Mouse (Mus musculus) E14TG2a.4 (cell line): ENCODE data around the gene Fads1.

Source experiments
- CTCF ChIP-seq: conservative IDR thresholded peaks from 2 replicates; pipeline ENCODE4 v1.5.1; 2014; ENCODE audit warnings: low read length
- POU5F1 ChIP-seq: IDR thresholded peaks from 2 replicates; pipeline ENCODE4 v1.6.1; 2014; ENCODE audit warnings: low read length, borderline replicate concordance

DNA sequence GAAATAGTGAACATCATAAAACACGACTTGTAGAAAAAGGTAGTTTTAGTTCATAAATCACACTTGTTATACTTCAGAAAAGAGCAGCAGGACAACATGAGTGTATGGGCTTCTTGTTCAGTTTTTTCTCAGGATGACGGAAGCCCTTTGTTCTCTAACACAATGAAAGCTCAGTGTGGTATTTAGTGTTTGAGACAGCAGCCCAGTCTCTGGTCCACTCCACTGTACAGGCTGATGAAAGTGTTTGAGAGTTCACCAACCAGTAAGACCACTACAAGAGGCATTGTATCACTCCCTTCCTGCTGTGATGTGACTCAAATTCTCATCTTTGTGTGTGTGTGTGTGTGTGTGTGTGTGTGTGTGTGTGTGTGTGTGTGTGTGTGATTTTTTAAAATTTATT lies 39.0 kb upstream of the Fads1 start:
- no peak for TF ChIP-seq CTCF
- TF ChIP-seq POU5F1, result no peak
